Mouse (Mus musculus) myocyte (in vitro differentiated cells): Measurements from ENCODE around the gene Galk1.

Source experiments
- E2F4 ChIP-seq: IDR thresholded peaks from one replicate; pipeline ENCODE4 v1.6.1; 2011; ENCODE audit warnings: mild to moderate bottlenecking, control low read depth, moderate library complexity; ENCODE audit not compliant: insufficient read depth
- POLR2AphosphoS2 ChIP-seq: IDR thresholded peaks from one replicate; pipeline ENCODE4 v1.6.1; 2011; ENCODE audit warnings: low read depth, control low read depth; ENCODE audit not compliant: insufficient read length
- USF1 ChIP-seq: IDR thresholded peaks from one replicate; pipeline ENCODE4 v1.6.1; 2011; ENCODE audit warnings: low read depth, mild to moderate bottlenecking, control low read depth, moderate library complexity

DNA sequence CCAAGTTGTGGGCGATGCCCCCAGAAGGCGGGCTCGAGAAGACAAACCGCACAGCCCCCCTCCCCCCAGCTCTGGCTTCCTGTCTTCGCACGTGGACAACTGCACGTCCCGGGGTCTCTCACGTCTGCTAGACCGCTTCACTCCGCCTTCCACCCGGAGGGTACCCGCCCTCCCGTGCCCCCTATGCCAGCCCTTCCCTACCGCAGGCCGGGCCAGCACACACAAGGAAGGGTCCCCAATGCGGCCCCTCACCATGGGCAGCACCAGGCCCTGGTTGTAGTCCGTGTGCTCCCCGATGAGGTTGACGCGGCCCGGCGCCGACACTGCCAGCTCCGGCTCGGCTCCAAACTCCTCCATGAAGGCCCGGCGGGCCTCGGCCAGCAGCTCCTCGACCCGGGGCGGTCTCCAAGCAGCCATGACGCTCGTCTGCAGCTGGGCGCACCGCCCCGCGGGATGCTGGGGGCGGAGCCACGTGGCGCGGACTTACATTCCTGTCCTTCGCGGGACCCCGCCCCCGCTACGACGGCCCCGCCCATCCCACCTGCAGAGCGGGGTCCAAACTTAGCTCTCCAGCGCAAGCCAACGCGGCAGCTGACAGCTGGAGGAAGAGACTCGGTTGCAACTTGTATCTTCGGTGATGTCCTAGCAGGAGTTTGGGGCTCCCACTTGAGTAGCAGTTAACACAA is at the start of gene Galk1:
- TF ChIP-seq POLR2AphosphoS2 (peak; percentile 70), USF1 (peak; percentile 61), E2F4 (no peak)
